Mouse (Mus musculus) neural tube, embryonic 11.5 days (tissue): ENCODE measurements at regions not wholly inside any gene's neighbourhood (a gene's known extent, or its start where the extent isn't known, plus 50 kb on each side); places are given as distances from the start of the nearest gene placed in this dataset.

Source experiments
- ATAC-seq: fragments of 200-750 bp; cut with Nextera tagmentation; 2 replicates; pipeline ENCODE4 v1.8.0; 2017; ENCODE audit warnings: moderate number of reproducible peaks, mild to moderate bottlenecking, moderate TSS enrichment, moderate library complexity; ENCODE audit not compliant: insufficient read depth, low FRiP score, low TSS enrichment
- DNase-seq: peaks from one replicate; pipeline ENCODE4 v3.0.0-alpha.2; 2015; ENCODE audit warnings: low spot score
- H3K27ac ChIP-seq: fragments of 300-500 bp; sonication (generic); 2 replicates; pipeline ENCODE4 v1.5.1; 2014; ENCODE audit warnings: low read depth, mild to moderate bottlenecking, low read length
- H3K27me3 ChIP-seq: fragments of 300-500 bp; sonication (generic); 2 replicates; pipeline ENCODE4 v1.6.1; 2014; ENCODE audit warnings: mild to moderate bottlenecking, low read length, mixed read lengths; ENCODE audit not compliant: control insufficient read depth, insufficient read depth
- H3K36me3 ChIP-seq: fragments of 300-500 bp; sonication (generic); 2 replicates; pipeline ENCODE4 v1.6.1; 2014; ENCODE audit warnings: mild to moderate bottlenecking, low read length, moderate library complexity, mixed read lengths; ENCODE audit not compliant: control insufficient read depth, insufficient read depth
- H3K4me1 ChIP-seq: fragments of 300-500 bp; sonication (generic); 2 replicates; pipeline ENCODE4 v1.6.1; 2014; ENCODE audit warnings: low read length, mixed read lengths; ENCODE audit not compliant: control insufficient read depth, insufficient read depth
- H3K4me2 ChIP-seq: fragments of 300-500 bp; sonication (generic); 2 replicates; pipeline ENCODE4 v1.6.1; 2014; ENCODE audit warnings: low read depth, mild to moderate bottlenecking, moderate library complexity
- H3K4me3 ChIP-seq: fragments of 300-500 bp; sonication (generic); 2 replicates; pipeline ENCODE4 v1.5.1; 2014; ENCODE audit warnings: low read depth, low read length
- H3K9ac ChIP-seq: fragments of 300-500 bp; sonication (generic); 2 replicates; pipeline ENCODE4 v1.6.1; 2014; ENCODE audit warnings: mild to moderate bottlenecking, low read length
- H3K9me3 ChIP-seq: fragments of 300-500 bp; sonication (generic); 2 replicates; pipeline ENCODE4 v1.6.1; 2016; ENCODE audit warnings: low read length; ENCODE audit not compliant: control insufficient read depth
- WGBS: fragments of 180-500 bp; shearing (Covaris S2); extraction: QIAGEN DNeasy Blood & Tissue Kit; methylation state at CpG from one replicate; pipeline ENCODE4 v1.1.7; 2014; 5-methylcytosine and 5-hydroxymethylcytosine counted together

DNA sequence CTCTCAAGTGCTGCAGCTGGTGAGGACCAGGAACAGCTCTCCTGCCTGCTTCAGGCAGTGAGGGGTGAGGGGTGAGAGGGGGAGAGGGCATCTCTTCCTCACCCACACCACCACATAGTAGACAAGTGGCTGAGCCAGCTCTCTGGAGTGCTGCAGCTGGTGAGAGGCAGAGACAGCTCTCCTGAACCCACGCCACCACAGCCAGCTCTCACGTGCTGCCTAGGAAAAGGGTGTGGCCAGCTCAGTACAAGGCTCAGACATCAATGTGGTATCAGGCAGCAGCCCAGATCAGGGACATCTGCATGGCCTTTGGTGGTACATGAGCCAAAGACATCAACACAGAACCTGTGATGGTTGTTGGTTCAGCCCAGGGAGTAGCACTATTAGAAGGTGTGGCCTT lies 53.9 kb upstream of the Bhlhe23 start:
- WGBS, result 72% methylated on average over 2 of the region's 2 CpGs

DNA sequence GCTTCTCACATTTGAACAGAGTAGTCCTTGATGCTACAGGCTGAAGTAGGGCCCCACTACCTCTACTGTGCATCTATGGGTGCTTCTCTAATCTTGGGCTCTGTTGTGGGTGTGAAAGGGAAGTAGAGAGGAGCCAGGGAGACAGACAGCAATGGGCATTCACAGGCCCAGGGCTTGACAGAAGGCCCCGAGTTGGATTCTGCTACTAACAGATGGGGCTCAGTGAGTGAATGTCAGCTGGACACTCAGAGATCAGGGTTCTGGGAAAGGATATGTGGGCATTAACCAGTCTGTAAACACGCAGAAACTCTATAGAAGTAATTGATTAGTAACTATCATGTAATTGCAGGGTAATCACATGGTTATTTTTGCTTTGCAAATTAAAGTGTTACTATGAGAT lies 51.4 kb upstream of the Bhlhe23 start:
- DNase-seq (no peak), ATAC-seq (no peak)
- no peaks in the 10 kb centered on the region for H3K36me3 ChIP-seq
- no peak overlapping the region for H3K4me2 ChIP-seq
- 65% methylated on average over 2 of the region's 2 CpGs for WGBS
- no peak overlapping the region for H3K9ac ChIP-seq
- no peak overlapping the region for H3K4me3 ChIP-seq
- no peak overlapping the region for H3K27ac ChIP-seq
- H3K9me3 ChIP-seq, result no peaks in the 10 kb centered on the region
- H3K27me3 ChIP-seq, result no peaks in the 10 kb centered on the region
- H3K4me1 ChIP-seq, result no peaks in the 10 kb centered on the region

More for the DNA sequence above, 53.9 kb upstream of the Bhlhe23 start:
- H3K4me3 ChIP-seq, result no peak overlapping the region
- H3K9me3 ChIP-seq, result no peaks in the 10 kb centered on the region
- no peaks in the 10 kb centered on the region for H3K4me1 ChIP-seq
- no peak overlapping the region for H3K27ac ChIP-seq
- no peaks in the 10 kb centered on the region for H3K27me3 ChIP-seq
- ATAC-seq (no peak), DNase-seq (no peak)
- H3K36me3 ChIP-seq, result no peaks in the 10 kb centered on the region
- no peak overlapping the region for H3K4me2 ChIP-seq
- H3K9ac ChIP-seq, result no peak overlapping the region

DNA sequence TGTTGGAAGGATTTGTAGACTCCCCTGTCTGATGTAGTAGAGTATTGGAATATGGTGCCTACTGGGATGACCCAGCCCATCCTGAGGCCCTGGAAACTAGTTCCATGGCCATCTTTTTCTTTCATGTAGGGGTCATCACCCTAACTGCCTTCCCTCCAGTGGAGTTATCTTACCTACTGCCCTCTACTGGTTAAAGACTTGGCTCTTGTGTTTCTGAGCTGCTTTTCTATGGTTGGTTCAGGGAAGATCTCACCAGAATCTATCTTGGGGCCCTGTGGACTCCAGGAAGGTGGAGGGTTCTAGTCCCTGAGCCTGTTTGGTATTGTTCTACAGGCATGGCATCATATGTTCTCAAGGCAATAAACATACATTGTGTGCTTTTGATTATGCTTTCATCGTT lies 50.0 kb upstream of the Bhlhe23 start:
- Histone ChIP-seq H3K4me1 (no peaks in the 10 kb centered on the region), H3K9me3 (no peaks in the 10 kb centered on the region), H3K4me2 (no peak overlapping the region), H3K27ac (no peak overlapping the region), H3K27me3 (no peaks in the 10 kb centered on the region), H3K9ac (no peak overlapping the region), H3K36me3 (no peaks in the 10 kb centered on the region), H3K4me3 (no peak overlapping the region)
- DNase-seq (no peak), ATAC-seq (no peak)
- 86% methylated on average over 1 of the region's 1 CpGs for WGBS
